Mouse (Mus musculus): Measurements from ENCODE around the gene Cdk2ap2. TPM values are rescaled to one million over a fixed set of nuclear protein-coding genes. Genes with fewer than 3 reads are reported as not detected.

Gene Cdk2ap2
- total RNA-seq (2023): 100 to 1,000 TPM; 208 to 221 TPM

GRCm38 (mm10) chr19:4096642-4097440 is at the start of gene Cdk2ap2:
Cdk2ap2 (plus strand) TSS chr19:4097182.

GRCm38 (mm10) chr19:4059069-4059740 is 37.8 kb upstream of the Cdk2ap2 start, which contains the start of gene Gstp3:
Gstp3 (minus strand) TSS chr19:4059569.

GRCm38 (mm10) chr19:4081394-4081793 is 15.6 kb upstream of the Cdk2ap2 start, which contains the start of gene Cabp2:
Cabp2 (plus strand) TSS chr19:4081578.

GRCm38 (mm10) chr19:4099837-4100717 is 3.1 kb downstream of the Cdk2ap2 start, which contains the start of gene Pitpnm1:
Pitpnm1 (plus strand) TSS chr19:4099998.

GRCm38 (mm10) chr19:4125741-4126696 is 29.0 kb downstream of the Cdk2ap2 start, which contains the start of gene Aip:
Aip (minus strand) TSS chr19:4125858.

GRCm38 (mm10) chr19:4139446-4139845 is 42.5 kb downstream of the Cdk2ap2 start, which contains the start of gene Gpr152:
Gpr152 (plus strand) TSS chr19:4139787.

GRCm38 (mm10) chr19:4143759-4144268 is 46.8 kb downstream of the Cdk2ap2 start, which contains the start of gene Cabp4:
Cabp4 (minus strand) TSS chr19:4144033.

GRCm38 (mm10) chr19:4148491-4148806 is 51.5 kb downstream of the Cdk2ap2 start, which contains the start of gene Coro1b:
Coro1b (plus strand) TSS chr19:4148619.

Other genes starting within 250 kb of the Cdk2ap2 start
- 10 to 100 TPM; 42.2 TPM for gene Chka, start 245.4 kb upstream of the Cdk2ap2 start, total RNA-seq (2023)
- gene Tcirg1, start 190.0 kb upstream of the Cdk2ap2 start, total RNA-seq (2023): 100 to 1,000 TPM; 223 to 229 TPM
- 10 to 100 TPM; 60.8 to 68.6 TPM for gene Ndufs8, start 184.4 kb upstream of the Cdk2ap2 start, total RNA-seq (2023)
- gene Aldh3b1, start 167.4 kb upstream of the Cdk2ap2 start, total RNA-seq (2023): 100 to 1,000 TPM; 142 to 144 TPM
- 100 to 1,000 TPM; 277 to 278 TPM for gene Unc93b1, start 162.0 kb upstream of the Cdk2ap2 start, total RNA-seq (2023)
- 10 to 100 TPM; 12.3 to 12.6 TPM for gene Aldh3b3, start 138.5 kb upstream of the Cdk2ap2 start, total RNA-seq (2023)
- gene Aldh3b2, start 124.9 kb upstream of the Cdk2ap2 start, total RNA-seq (2023): 10 to 100 TPM; 12.7 to 16.4 TPM
- under 1 TPM in 1 of 2 experiments, not detected in 1; 0.42 TPM for gene Acy3, start 110.6 kb upstream of the Cdk2ap2 start, total RNA-seq (2023)
- not detected for gene Tbx10, start 104.4 kb upstream of the Cdk2ap2 start, total RNA-seq (2023)
- 1 to 10 TPM; 5.2 to 5.9 TPM for gene Nudt8, start 96.6 kb upstream of the Cdk2ap2 start, total RNA-seq (2023)
- gene Gm49405, start 96.6 kb upstream of the Cdk2ap2 start, total RNA-seq (2023): 1 to 10 TPM in 1 of 2 experiments, under 1 TPM in 1; 0.70 to 1.0 TPM
- 1 to 10 TPM in 1 of 2 experiments, under 1 TPM in 1; 0.55 to 2.2 TPM for gene Doc2g, start 93.9 kb upstream of the Cdk2ap2 start, total RNA-seq (2023)
- gene Ndufv1, start 84.4 kb upstream of the Cdk2ap2 start, total RNA-seq (2023): 10 to 100 TPM; 69.0 to 69.5 TPM
- gene Gstp1, start 59.2 kb upstream of the Cdk2ap2 start, total RNA-seq (2023): 10 to 100 TPM; 71.2 to 96.6 TPM
- 1 to 10 TPM; 5.9 to 8.4 TPM for gene Gstp2, start 51.2 kb upstream of the Cdk2ap2 start, total RNA-seq (2023)
- gene Gstp3, start 37.6 kb upstream of the Cdk2ap2 start, total RNA-seq (2023): 1 to 10 TPM; 5.3 to 8.8 TPM
- gene Cabp2, start 15.6 kb upstream of the Cdk2ap2 start, total RNA-seq (2023): not detected
- 100 to 1,000 TPM; 161 to 176 TPM for gene Pitpnm1, start 2.8 kb downstream of the Cdk2ap2 start, total RNA-seq (2023)
- 100 to 1,000 TPM in 1 of 2 experiments, 10 to 100 TPM in 1; 96.8 to 101 TPM for gene Aip, start 28.7 kb downstream of the Cdk2ap2 start, total RNA-seq (2023)
- not detected for gene Gpr152, start 42.6 kb downstream of the Cdk2ap2 start, total RNA-seq (2023)
- gene Cabp4, start 46.9 kb downstream of the Cdk2ap2 start, total RNA-seq (2023): under 1 TPM in 1 of 2 experiments, not detected in 1; 0.22 TPM
- gene Coro1b, start 51.4 kb downstream of the Cdk2ap2 start, total RNA-seq (2023): 100 to 1,000 TPM; 186 to 201 TPM
- gene Ptprcap, start 56.4 kb downstream of the Cdk2ap2 start, total RNA-seq (2023): 10 to 100 TPM in 1 of 2 experiments, 1 to 10 TPM in 1; 8.0 to 11.7 TPM
- 10 to 100 TPM; 43.1 to 43.8 TPM for gene Rps6kb2, start 66.2 kb downstream of the Cdk2ap2 start, total RNA-seq (2023)
- 10 to 100 TPM; 24.4 to 28.9 TPM for gene Carns1, start 78.3 kb downstream of the Cdk2ap2 start, total RNA-seq (2023)
- gene Tbc1d10c, start 94.1 kb downstream of the Cdk2ap2 start, total RNA-seq (2023): 100 to 1,000 TPM; 110 to 127 TPM
- gene Ppp1ca, start 94.9 kb downstream of the Cdk2ap2 start, total RNA-seq (2023): 100 to 1,000 TPM; 420 to 454 TPM
- 10 to 100 TPM; 30.2 to 36.5 TPM for gene Rad9a, start 104.5 kb downstream of the Cdk2ap2 start, total RNA-seq (2023)
- gene Clcf1, start 117.1 kb downstream of the Cdk2ap2 start, total RNA-seq (2023): 1 to 10 TPM; 2.4 to 2.8 TPM
- gene AC109138.7, start 117.2 kb downstream of the Cdk2ap2 start, total RNA-seq (2023): not detected
- 10 to 100 TPM; 55.9 to 59.1 TPM for gene Pold4, start 134.7 kb downstream of the Cdk2ap2 start, total RNA-seq (2023)
- gene Ssh3, start 172.0 kb downstream of the Cdk2ap2 start, total RNA-seq (2023): 10 to 100 TPM; 29.4 to 30.5 TPM
- 10 to 100 TPM; 30.7 to 42.6 TPM for gene Ankrd13d, start 186.0 kb downstream of the Cdk2ap2 start, total RNA-seq (2023)
- gene Grk2, start 209.0 kb downstream of the Cdk2ap2 start, total RNA-seq (2023): 100 to 1,000 TPM; 416 to 479 TPM